Mouse (Mus musculus) lung, postnatal 25 days (tissue): ENCODE measurements at regions not wholly inside any gene's neighbourhood (a gene's known extent, or its start where the extent isn't known, plus 50 kb on each side); places are given as distances from the start of the nearest gene placed in this dataset.

ENCODE experiments used
- DNase-seq: peaks from one replicate; pipeline ENCODE4 v3.0.0; 2022; ENCODE audit warnings: low spot score

DNA sequence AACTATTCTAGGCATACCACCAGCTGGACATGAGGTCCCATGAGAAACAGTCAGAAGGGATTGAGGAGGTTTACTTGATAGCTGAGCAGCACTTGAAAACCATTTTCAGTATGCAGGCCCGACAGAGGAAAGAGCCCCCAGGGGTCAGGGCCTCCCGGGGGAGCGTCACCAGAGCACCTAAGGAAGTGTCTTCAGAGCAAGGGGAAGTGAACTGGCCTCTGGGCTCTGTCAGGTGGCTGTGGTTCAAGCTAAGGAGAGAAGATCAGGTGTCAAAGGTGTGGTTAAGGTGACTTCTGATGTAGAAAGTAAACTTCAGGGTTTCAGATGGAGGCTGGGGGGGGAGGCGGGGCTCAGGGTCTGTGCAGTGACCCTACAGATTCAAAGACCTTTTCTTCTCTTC lies 57.3 kb downstream of the Bhlhe40 start:
- DNase-seq: peak; percentile 34

DNA sequence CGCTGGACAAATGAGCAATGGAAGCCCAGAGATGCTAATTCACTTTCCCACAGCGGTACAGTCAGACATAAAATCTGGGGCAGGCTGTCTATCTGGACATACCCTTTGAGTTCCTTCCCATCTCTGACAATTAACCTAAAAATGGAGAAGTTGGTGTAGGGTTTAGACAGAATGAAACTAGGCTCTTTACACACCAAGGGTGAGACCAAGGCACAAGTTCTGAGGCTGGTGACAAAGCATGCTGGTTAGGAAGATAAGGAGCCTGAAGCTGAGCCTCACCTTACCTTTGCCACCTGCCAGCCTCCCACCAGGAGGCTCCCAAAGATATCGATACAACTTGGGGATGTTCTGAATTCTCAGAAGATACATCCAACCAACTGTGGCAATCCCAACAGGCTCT lies 58.5 kb downstream of the Bhlhe40 start:
- peak; percentile 29 for DNase-seq

DNA sequence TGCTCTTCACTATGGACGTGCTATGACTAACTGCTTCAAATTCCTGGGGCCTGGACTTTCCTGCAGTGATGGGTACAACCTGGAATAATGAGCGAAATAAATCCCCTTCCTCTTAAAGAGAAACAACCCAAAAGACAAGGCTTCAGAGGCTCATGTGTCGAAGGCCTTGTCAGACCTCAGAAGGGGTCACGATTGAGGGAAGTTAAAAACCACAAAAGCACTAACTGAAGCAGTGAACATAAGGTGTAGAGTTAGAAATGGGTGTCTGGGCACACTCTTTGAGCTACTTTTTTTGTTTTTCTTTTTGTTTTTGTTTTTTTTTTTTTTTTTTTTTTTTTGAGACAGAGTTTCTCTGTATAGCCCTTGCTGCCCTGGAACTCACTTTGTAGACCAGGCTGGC lies 59.5 kb downstream of the Bhlhe40 start:
- DNase-seq: no peak

DNA sequence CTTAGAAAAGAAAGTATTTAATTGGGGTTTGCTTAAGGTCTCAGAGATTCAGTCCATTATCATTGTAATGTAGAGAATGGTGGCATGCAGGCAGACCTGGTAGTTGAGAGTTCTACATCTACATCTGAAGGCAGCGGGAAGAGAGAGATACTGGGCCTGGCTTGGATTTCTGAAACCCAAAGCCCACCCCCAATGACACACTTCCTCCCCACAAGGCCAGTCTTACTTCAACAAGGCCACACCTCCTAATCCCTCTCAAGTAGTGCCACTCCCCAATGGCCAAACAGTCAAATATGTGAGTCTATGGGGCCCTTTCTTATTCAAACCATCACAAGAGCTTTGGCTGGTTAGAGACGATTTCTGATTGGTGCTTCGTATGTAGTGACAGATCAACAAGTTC lies 60.5 kb downstream of the Bhlhe40 start:
- no peak for DNase-seq

DNA sequence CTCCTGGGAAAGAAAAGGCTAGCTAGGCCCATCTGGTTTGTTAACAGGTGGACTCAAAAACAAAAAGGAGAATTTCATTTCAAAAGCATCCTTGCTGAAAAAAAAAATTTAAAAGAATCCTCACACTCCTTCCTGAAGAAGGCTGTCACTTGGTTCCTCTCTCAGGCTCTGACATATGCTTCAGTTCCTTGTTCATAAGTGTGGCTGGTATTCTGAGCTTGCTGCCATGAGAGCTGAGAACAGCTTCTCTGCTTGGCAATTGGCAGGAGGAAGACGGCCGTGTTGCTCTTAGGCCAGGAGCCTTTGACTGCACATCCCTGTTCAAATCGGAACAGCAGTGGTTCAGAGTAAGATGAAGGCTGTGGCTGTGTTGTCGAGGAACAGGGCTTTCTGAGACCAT lies 61.1 kb downstream of the Bhlhe40 start:
- DNase-seq: no peak

DNA sequence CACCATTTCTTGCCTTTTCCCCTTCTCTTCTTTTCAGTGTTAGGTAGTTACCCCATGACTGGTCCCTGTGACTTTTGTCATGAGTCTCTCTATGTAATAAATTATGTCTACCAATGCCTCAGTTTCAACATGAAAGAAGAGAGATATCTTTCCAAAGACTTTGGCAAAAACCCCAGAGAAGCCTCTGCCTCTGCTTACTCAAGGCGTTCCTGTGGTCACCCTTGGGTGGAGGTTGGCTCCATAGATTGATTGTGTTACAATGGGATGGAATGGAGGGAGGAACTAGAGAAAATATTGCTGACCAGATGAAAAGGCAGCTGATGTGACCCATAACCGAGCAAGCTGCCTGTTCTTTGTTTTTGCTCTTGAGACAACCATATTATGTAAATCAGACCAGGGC lies 59.7 kb upstream of the Arl8b start:
- no peak for DNase-seq

DNA sequence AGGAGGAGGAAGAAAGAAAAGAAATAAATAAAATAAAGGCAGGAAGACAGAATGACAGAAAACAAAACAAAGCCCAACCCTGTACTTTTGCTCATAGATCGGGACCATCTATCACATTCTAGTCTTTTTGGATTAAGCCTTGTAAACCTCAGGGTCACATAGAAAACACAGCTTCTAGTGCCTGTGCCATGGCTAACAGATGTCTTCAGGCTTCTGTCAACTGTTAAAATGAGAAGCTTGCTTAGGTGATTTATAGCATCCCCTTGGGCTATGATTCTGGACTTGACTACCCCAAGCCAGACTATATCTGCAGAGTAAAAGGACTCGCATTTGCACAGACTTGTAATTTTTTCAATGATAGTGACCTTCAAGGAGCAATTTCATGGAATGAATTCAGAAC lies 59.1 kb upstream of the Arl8b start:
- DNase-seq: no peak

DNA sequence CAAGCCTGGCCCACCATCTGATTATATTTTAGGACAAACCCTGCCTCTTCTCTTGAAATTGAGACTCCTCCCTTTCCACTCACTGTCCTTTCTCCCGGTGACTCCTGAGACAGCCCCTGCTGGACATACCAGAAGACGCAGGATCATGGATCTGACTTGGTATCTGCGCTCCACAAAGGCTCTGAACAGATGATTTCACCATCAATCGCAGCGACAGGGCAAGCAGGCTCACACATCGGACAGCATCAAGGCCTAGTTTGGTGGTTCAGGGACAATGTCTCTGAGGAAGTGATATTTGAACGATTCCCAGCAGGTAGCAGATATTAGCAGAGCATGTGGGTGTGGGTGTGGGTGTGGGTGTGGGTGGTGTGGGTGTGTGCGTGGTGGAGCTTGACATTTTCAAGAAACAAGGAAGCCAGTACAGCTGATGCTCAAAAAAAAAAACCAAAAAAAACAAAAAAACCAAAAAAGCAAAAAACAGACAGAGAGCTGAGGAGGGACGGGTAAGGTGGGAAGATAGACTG lies 51.7 kb upstream of the Arl8b start:
- no peak for DNase-seq
